23 mouse cellular contexts compared by ENCODE assay signal in the genomic region with DNA sequence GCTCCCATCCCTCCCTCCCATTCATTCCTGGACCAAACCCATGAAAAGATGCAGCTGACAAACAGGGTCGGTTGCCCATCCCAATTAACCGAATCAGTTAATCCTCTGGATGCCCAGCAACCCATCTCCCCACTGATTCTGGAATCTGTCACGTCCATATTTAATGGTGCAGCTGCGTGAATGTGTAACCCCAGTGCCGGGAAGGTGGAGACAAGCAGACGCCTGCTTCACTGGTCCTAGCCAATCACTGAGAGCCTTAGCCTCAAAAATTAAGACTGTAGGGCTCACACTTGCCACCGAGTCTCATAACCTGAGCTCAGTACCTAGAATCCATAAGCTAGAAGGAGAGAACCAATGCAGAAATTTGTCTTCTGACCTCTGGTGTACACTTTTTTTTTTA. TPM values are rescaled to one million over a fixed set of nuclear protein-coding genes. Genes with fewer than 3 reads are reported as not detected.
"Had no signal": no experiment of that assay in that cellular context is flagged by ENCODE, and none has a peak within 500 bp of the region (broad histone marks: within the 10 kb centered on the region; RNA-seq: fewer than 3 reads in every experiment).

No protein-coding gene starts in this region.

- ATAC-seq: hindbrain, embryonic 16.5 days; intestine, embryonic 16.5 days had no signal

- H3K4me2 ChIP-seq: hindbrain, embryonic 12.5 days; hindbrain, embryonic 14.5 days; limb, embryonic 12.5 days had no signal

- H3K9me3 ChIP-seq: heart, embryonic 10.5 days; heart, embryonic 12.5 days; hindbrain, embryonic 10.5 days; hindbrain, embryonic 12.5 days; kidney, embryonic 15.5 days; limb, embryonic 10.5 days; limb, embryonic 12.5 days had no signal

- H3K4me3 ChIP-seq: heart, embryonic 12.5 days; hindbrain, embryonic 12.5 days; limb, embryonic 12.5 days had no signal

- H3K27ac ChIP-seq: gastrocnemius, adult 2 months; heart, embryonic 10.5 days; hindbrain, embryonic 10.5 days; hindbrain, embryonic 12.5 days; hindbrain, embryonic 14.5 days; kidney, embryonic 15.5 days; kidney, postnatal 0 days; limb, embryonic 10.5 days; limb, embryonic 12.5 days had no signal

- H3K9ac ChIP-seq: heart, embryonic 12.5 days; hindbrain, embryonic 12.5 days; hindbrain, embryonic 14.5 days; kidney, embryonic 15.5 days; limb, embryonic 12.5 days had no signal

- H3K27me3 ChIP-seq: heart, embryonic 12.5 days; hindbrain, embryonic 12.5 days; kidney, embryonic 15.5 days; limb, embryonic 12.5 days had no signal

- DNase-seq: gastrocnemius, adult 2 months; gastrocnemius, postnatal 10 days; gastrocnemius, postnatal 25 days; heart, adult 18-20 months; heart, postnatal 10 days; heart, postnatal 4 days; kidney, adult 11 months; kidney, adult 2 months; kidney, adult 9 months; kidney, postnatal 14 days; layer of hippocampus, adult 9-11 months; layer of hippocampus, postnatal 36 days had no signal

RNA-seq across cellular contexts. Expression of gene Fbxo24, which starts 32.9 kb away (rescaled TPM):
- polyA plus RNA-seq: hindbrain, embryonic 16.5 days had no signal
